Mouse (Mus musculus): ENCODE data around the gene Dok3.
A peak's percentile ranks its signal among the peaks of the same experiment; 100 is the strongest.

Gene Dok3

GRCm38 (mm10) chr13:55536194-55537175, 7.4 kb upstream of the Dok3 start, which contains the start of gene Ddx41:
Gene Ddx41 (minus strand): TSS chr13:55536658.
- DNase-seq = peak; percentile 99

DNA sequence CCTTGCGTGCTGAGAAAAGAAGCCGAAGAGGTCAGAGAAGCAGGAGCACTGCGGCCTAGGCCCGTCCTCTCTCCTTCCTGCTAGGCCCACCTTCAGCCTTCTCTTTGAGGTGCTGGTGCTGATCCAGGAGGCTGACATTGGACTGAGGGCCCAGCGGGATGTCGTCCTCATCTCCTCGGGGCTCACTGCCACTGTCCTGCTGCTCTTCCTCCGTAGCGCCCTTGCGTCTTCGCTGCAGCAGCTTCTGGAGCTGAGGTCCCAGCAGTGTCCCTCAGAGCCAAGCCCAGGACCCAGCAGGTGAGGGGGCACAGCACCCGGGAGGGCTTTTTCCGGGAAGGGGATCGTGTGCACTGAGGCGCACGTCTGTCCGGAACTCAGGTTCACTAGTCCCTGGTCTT, 6.7 kb upstream of the Dok3 start:
- no peak for DNase-seq

GRCm38 (mm10) chr13:55535191-55535590, 6.1 kb upstream of the Dok3 start:
- DNase-seq = no peak

- DNase-seq = no peak
These were observed 993 bp downstream of the Dok3 start for GRCm38 (mm10) chr13:55527834-55528772.

- DNase-seq = no peak
These were observed 1.9 kb downstream of the Dok3 start for GRCm38 (mm10) chr13:55527212-55527611.

DNA sequence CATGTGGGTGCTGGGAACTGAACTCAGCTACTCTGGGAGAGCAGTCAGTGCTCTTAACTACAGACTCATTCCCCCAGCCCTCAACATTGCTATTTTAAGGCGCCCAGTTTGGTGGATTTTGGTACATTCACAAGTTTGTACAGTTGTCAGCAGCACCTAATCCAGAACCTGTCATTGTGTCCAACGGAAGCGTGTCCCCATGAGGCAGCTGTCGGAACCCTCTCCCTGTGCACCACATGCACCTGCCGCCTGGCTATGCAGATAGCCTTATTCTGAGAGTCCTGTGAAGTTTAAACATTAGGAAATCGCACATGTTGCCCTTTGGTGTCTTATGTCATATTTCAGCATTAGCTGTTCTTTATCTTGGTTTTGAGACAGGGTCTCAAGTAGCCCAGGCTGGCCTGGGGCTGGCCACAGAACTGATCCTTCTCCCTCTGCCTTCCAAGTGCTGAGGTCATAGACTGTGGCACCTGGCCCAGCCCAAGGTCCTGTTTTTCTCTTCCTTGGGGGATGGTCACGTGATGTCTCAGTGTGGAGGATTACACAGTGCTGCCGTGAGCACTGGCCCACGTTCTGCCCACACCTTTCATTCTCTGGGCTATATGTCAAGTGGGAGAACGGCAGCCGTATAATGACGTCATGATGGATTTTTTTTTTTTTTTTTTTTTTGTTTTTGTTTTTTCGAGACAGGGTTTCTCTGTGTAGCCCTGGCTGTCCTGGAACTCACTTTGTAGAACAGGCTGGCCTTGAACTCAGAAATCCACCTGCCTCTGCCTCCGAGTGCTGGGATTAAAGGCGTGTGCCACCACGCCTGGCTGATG, 3.2 kb downstream of the Dok3 start:
- DNase-seq = no peak

- DNase-seq = no peak
These were observed 5.0 kb downstream of the Dok3 start for GRCm38 (mm10) chr13:55523951-55524600.

DNA sequence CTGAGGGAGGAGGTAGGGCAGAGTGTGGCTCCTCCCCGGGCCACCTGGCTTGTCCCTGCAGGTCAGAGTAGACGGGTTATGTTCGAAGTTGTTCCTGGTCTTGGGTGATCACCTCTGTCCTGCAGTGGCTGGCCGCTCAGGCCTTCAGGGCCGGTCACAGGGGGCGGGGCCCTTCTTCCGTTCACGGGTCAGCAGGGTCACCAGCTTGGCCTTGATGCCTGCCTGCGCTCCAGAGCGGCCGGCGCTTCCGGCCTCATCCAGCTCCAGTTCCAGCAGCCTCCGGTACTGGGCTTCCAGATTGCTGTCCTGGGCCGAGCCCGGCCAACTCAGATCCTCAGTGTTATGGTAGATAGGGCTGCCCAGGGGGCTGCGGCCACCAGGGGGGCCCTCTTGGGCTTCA, 5.8 kb downstream of the Dok3 start:
- DNase-seq = peak; percentile 84

DNA sequence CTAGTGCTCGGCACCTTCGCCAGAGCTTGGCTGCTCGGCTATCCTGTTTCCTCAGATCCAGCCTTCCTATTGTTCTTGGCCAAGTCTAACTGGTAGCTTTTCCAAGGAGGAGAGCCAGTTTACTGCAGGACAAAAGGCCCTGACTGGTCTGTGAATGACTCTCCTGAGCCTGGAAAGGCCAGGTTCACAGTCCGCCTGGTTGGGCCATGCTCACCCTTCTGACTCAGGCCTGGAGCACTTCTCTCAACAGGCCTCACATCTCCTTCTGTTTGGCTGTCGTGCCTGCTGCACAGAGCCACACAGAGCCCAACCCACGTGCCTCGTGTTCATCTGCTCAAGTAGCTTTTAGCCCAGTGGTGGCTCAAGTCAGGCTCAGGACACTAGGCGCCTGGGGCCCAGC, 6.4 kb downstream of the Dok3 start:
- peak; percentile 10 for DNase-seq

DNA sequence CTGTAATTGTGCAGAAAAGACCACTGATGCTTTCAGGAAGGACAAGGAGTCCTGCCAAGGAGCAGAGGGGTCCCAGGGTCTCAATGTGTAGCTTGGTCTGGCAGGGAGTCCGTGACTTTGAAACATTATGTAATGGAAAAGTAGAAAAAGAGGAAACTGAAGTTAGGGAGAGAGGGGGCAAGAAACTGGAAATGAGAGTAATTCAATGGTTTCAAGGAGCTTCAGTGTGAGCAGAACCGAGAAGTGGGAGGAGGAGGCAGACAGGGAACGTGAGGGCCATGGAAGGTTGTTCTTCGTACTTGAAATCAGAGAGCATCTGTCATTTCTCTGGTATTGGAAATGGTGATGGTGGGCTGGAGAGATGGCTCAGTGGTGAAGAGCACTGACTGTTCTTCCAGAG, 9.5 kb downstream of the Dok3 start:
- no peak for DNase-seq

- DNase-seq = peak; percentile 94
These were observed 12.1 kb downstream of the Dok3 start for GRCm38 (mm10) chr13:55516955-55517354.

- DNase-seq = no peak
These were observed 15.3 kb downstream of the Dok3 start for GRCm38 (mm10) chr13:55513828-55514227.

- DNase-seq = peak; percentile 95
These were observed 15.9 kb downstream of the Dok3 start, which contains the start of gene Pdlim7 for GRCm38 (mm10) chr13:55513111-55513748. Gene Pdlim7 (minus strand): TSS chr13:55513676.

DNA sequence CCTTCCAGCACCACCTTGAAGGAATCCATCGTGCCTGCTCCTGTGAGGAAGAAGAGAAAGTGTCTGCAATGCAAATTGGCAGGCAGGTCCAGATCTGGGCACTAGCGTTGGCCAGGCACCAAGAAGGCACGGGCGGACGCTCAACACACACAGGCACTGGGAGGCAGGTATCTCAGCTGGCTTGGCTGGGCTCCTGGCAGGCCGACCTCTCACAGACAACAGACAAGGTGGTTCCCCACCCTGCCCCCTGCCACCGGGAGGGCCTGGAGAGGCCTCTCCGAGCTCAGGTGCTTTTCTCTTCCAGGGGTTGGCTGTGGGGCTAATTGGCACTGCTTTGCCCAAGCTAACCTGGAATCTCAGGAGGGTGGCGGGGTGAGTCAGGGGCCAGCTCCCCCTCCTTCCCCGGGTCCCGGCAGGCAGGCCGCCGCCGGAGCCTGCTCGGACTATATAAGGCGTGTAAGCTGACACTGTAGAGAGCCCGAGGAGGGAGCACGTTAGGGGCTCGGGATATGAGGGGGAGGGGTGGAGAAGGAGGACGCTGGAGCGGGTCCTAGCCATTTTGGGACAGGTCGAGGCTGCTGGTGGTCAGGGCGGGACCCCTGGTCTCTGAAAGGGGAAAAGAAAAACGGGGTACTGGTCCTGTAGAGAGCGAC, 16.6 kb downstream of the Dok3 start:
- peak; percentile 79 for DNase-seq

GRCm38 (mm10) chr13:55511492-55511861, 17.6 kb downstream of the Dok3 start:
- DNase-seq = peak; percentile 47

DNA sequence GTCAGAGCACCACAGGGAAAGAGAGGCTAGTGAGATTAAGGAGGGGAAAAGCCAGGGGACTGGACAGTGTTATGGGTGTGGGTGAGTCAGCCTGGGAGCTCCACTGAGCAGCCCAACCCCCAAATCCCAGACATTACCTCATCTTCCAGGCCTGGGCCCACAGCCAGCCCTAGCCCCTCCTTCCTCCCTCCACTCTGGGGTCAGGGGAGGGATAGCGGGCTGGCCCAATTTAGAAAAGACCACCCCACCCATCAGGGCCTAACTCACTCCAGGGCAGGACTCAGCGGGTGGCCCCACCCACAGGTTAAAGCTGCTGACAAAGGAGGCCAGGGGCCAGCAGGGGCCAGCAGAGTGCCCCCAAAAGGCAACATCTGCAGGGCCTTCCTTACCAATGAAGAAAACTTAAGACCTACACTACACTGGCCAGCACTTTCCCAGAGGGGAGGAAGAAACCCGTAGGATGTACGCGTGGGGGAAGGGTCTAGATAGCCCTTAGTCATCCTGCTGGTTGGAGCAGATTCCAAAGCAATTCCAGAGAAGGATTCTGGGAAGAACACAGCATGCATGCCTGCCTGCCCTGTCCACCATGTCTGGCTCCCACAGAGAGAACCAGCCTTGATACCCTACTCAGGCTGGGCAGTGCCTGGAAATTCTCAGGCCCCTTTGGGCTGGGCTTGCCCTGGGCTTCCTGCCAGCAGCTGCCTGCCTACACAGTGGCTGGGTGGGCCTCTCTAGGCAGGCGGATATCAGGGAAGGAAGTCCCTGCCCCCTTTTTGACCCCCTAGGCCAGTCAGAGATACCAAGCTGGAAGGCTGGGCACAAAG, 18.2 kb downstream of the Dok3 start:
- DNase-seq = peak; percentile 89

DNA sequence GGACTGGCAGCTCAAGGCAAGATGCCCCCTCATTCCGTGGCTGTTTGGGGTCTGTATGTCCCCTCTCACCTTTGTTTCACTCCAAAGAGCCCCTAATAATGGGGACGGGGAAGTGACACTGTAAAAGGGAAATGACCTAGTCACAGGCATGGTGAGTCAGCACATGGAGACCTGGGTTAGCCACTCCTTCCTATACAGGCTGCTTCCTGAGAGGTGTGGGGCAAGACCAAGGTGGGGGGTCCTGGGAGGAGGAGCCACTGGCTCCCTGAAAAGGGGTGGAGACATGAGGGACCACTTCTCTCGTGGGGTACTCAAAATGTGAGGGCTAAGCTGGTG, 18.8 kb downstream of the Dok3 start:
- DNase-seq = no peak

- DNase-seq = no peak
These were observed 20.6 kb downstream of the Dok3 start for GRCm38 (mm10) chr13:55508531-55508930.

- DNase-seq = no peak
These were observed 21.2 kb downstream of the Dok3 start for GRCm38 (mm10) chr13:55507877-55508276.

DNA sequence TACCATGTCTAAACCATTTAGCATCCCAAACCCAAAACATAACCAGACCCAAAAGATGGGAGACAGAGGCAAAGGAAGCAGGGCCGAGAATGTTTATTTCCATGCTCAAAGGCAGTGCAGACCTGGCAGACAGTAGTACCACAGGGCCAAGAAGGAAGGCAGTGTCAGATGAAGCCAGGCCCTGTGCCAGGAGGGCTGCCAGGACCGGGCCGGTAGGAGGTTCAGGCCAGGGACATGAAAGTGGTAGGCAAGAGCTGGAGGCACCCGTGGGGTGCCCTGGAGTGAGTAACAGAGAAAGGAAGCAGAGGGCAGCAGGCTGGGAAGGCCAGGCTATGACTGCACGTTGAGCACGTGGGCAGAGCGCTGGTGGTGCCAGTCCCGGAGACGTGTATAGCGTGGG, 22.4 kb downstream of the Dok3 start:
- no peak for DNase-seq
